Mouse (Mus musculus) liver, embryonic 11.5 days (tissue): ENCODE results near the gene Tmem206. TPM values are rescaled to one million over a fixed set of nuclear protein-coding genes. Genes with fewer than 3 reads are reported as not detected.
A peak's percentile ranks its signal among the peaks of the same experiment; 100 is the strongest.

Experiments used
- ATAC-seq: fragments of 200-750 bp; cut with Nextera tagmentation; replicated peaks from 2 replicates; pipeline ENCODE4 v1.8.0; 2017; ENCODE audit warnings: moderate number of reproducible peaks, mild to moderate bottlenecking, moderate TSS enrichment, moderate library complexity; ENCODE audit not compliant: low FRiP score
- DNase-seq: peaks from one replicate; pipeline ENCODE4 v3.0.0-alpha.2; 2017; ENCODE audit warnings: low spot score
- H3K27ac ChIP-seq: fragments of 300-500 bp; sonication (generic); 2 replicates; pipeline ENCODE4 v1.5.1; 2014; ENCODE audit warnings: mild to moderate bottlenecking, low read depth, low read length, control low read depth
- H3K27me3 ChIP-seq: fragments of 300-500 bp; sonication (generic); replicated peaks from 2 replicates; pipeline ENCODE4 v1.6.1; 2014; ENCODE audit warnings: low read length, mixed read lengths; ENCODE audit not compliant: control insufficient read depth, insufficient read depth
- H3K36me3 ChIP-seq: fragments of 300-500 bp; sonication (generic); 2 replicates; pipeline ENCODE4 v1.6.1; 2014; ENCODE audit warnings: mild to moderate bottlenecking, low read length, moderate library complexity, mixed read lengths; ENCODE audit not compliant: control insufficient read depth, insufficient read depth
- H3K4me1 ChIP-seq: fragments of 300-500 bp; sonication (generic); replicated peaks from 2 replicates; pipeline ENCODE4 v1.6.1; 2014; ENCODE audit warnings: low read length, mixed read lengths; ENCODE audit not compliant: control insufficient read depth, insufficient read depth
- H3K4me2 ChIP-seq: fragments of 300-500 bp; sonication (generic); 2 replicates; pipeline ENCODE4 v1.6.1; 2014; ENCODE audit warnings: mild to moderate bottlenecking, control low read depth, moderate library complexity
- H3K4me3 ChIP-seq: fragments of 300-500 bp; sonication (generic); 2 replicates; pipeline ENCODE4 v1.5.1; 2014; ENCODE audit warnings: low read depth, low read length, control low read depth
- H3K9ac ChIP-seq: fragments of 300-500 bp; sonication (generic); 2 replicates; pipeline ENCODE4 v1.6.1; 2014; ENCODE audit warnings: low read depth, low read length, control low read depth
- H3K9me3 ChIP-seq: fragments of 300-500 bp; sonication (generic); 2 replicates; pipeline ENCODE4 v1.6.1; 2016; ENCODE audit warnings: low read length, inconsistent platforms, mixed read lengths; ENCODE audit not compliant: control insufficient read depth
- WGBS: fragments of 180-500 bp; shearing (Covaris S2); extraction: QIAGEN DNeasy Blood & Tissue Kit; methylation state at CpG from one replicate; pipeline ENCODE4 v1.1.7; 2014; 5-methylcytosine and 5-hydroxymethylcytosine counted together
- polyA plus RNA-seq: library from polyadenylated mRNA; unstranded; fragments of >200 nt; fragmentation: Nextera tagmentation; extraction: Ambion mirVana; gene quantifications from 2 replicates; pipeline ENCODE4 v1.2.1, GENCODE M21; 2014

Gene Tmem206
- polyA plus RNA-seq, 1 experiment from 2014 or later = 15.4 TPM

- ATAC-seq (no peak), DNase-seq (no peak)
- no peaks in the 10 kb centered on the region for H3K27me3 ChIP-seq
- no peak overlapping the region for H3K4me3 ChIP-seq
- no peaks in the 10 kb centered on the region for H3K9me3 ChIP-seq
- WGBS = 73% methylated on average over 14 of the region's 14 CpGs
- H3K4me2 ChIP-seq = no peak overlapping the region
- no peaks in the 10 kb centered on the region; the same call in 1 of the 2 replicates for H3K4me1 ChIP-seq
- no peak overlapping the region for H3K27ac ChIP-seq
- H3K9ac ChIP-seq = no peak overlapping the region
- H3K36me3 ChIP-seq = peaks cover 27% of the 10 kb centered on the region
Observed at GRCm38 (mm10) chr1:191352786-191353488, 27.2 kb downstream of the Tmem206 start.

DNA sequence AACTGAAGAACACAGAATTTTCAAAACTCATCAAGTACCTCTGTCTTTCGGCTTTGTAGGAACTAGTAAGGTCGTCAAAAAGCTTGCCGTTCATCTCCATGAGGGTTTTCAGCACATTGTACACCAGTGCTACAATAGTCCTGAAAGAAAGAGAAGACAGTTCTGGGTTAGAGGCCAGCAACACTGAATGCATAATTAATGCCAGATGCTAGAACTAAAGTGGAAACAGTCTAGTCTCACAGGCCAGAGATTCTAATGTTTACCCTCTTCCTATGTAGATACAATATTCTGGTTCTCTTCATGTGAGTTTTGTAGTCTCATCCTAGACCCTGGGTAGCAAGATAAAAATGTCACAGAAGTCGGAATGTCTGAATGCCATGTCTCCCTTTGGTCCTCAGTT is 28.1 kb downstream of the Tmem206 start:
- H3K27ac ChIP-seq = no peak overlapping the region
- H3K4me2 ChIP-seq = no peak overlapping the region
- peaks cover 30% of the 10 kb centered on the region for H3K36me3 ChIP-seq
- DNase-seq (no peak), ATAC-seq (no peak)
- no peaks in the 10 kb centered on the region for H3K27me3 ChIP-seq
- H3K9me3 ChIP-seq = no peaks in the 10 kb centered on the region
- H3K9ac ChIP-seq = no peak overlapping the region
- H3K4me3 ChIP-seq = no peak overlapping the region
- no peaks in the 10 kb centered on the region; the same call in 1 of the 2 replicates for H3K4me1 ChIP-seq
- WGBS = 85% methylated on average over 4 of the region's 4 CpGs

- Histone ChIP-seq H3K36me3 (peaks cover 25% of the 10 kb centered on the region), H3K4me1 (no peaks in the 10 kb centered on the region), H3K4me2 (no peak overlapping the region), H3K9me3 (no peaks in the 10 kb centered on the region), H3K27ac (no peak overlapping the region), H3K27me3 (no peaks in the 10 kb centered on the region), H3K4me3 (no peak overlapping the region), H3K9ac (no peak overlapping the region)
- WGBS = 56% methylated on average over 1 of the region's 1 CpGs
- no peak for DNase-seq
- no peak for ATAC-seq
Observed at GRCm38 (mm10) chr1:191356936-191357335, 31.2 kb downstream of the Tmem206 start.

GRCm38 (mm10) chr1:191359478-191359877 is 33.8 kb downstream of the Tmem206 start:
- 80% methylated on average over 7 of the region's 7 CpGs for WGBS
- H3K36me3 ChIP-seq = peaks cover 18% of the 10 kb centered on the region
- H3K9ac ChIP-seq = no peak overlapping the region
- DNase-seq (no peak), ATAC-seq (no peak)
- no peak overlapping the region for H3K4me2 ChIP-seq
- no peaks in the 10 kb centered on the region for H3K9me3 ChIP-seq
- H3K27ac ChIP-seq = 0 out of 2 replicates have a peak overlapping the region, but pooled peaks have one; percentile 5
- no peak overlapping the region for H3K4me3 ChIP-seq
- H3K4me1 ChIP-seq = no peaks in the 10 kb centered on the region
- no peaks in the 10 kb centered on the region for H3K27me3 ChIP-seq

- 80% methylated on average over 6 of the region's 6 CpGs for WGBS
- peaks cover 11% of the 10 kb centered on the region; the same call in 1 of the 2 replicates for H3K36me3 ChIP-seq
- no peak overlapping the region for H3K4me3 ChIP-seq
- no peaks in the 10 kb centered on the region for H3K27me3 ChIP-seq
- H3K27ac ChIP-seq = no peak overlapping the region
- H3K4me2 ChIP-seq = no peak overlapping the region
- no peak for DNase-seq
- no peaks in the 10 kb centered on the region for H3K9me3 ChIP-seq
- no peak for ATAC-seq
- H3K4me1 ChIP-seq = no peaks in the 10 kb centered on the region
- H3K9ac ChIP-seq = no peak overlapping the region
Observed at GRCm38 (mm10) chr1:191362412-191362811, 36.7 kb downstream of the Tmem206 start.

DNA sequence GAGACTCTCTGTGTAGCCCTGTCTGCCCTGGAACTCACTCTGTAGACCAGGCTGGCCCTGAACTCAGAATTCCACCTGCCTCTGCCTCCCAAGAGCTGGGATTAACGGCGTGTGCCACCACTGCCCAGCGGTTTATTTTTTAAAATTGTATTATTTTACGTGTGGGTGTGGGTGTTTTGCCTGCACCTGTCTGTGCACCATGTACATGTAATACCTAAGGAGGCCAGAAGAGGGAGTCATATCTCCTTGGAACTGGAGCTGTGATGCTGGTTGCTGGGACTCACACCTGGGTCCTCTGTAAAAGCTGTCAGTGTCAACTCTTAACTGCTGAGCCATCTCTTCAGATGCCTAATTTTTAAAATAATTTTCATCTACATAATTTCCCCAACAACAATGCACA is 38.8 kb downstream of the Tmem206 start:
- Histone ChIP-seq H3K27ac (no peak overlapping the region), H3K36me3 (peaks cover 7% of the 10 kb centered on the region; the same call in 1 of the 2 replicates), H3K9me3 (no peaks in the 10 kb centered on the region), H3K4me1 (no peaks in the 10 kb centered on the region), H3K4me3 (no peak overlapping the region), H3K4me2 (no peak overlapping the region), H3K27me3 (no peaks in the 10 kb centered on the region), H3K9ac (no peak overlapping the region)
- ATAC-seq = peak; percentile 54
- 72% methylated on average over 4 of the region's 4 CpGs for WGBS
- DNase-seq = no peak

- DNase-seq = no peak
- WGBS = 89% methylated on average over 4 of the region's 4 CpGs
- no peaks in the 10 kb centered on the region for H3K4me1 ChIP-seq
- H3K4me3 ChIP-seq = no peak overlapping the region
- no peaks in the 10 kb centered on the region for H3K9me3 ChIP-seq
- H3K4me2 ChIP-seq = no peak overlapping the region
- no peak overlapping the region for H3K27ac ChIP-seq
- no peak overlapping the region for H3K9ac ChIP-seq
- H3K36me3 ChIP-seq = peaks cover 10% of the 10 kb centered on the region; the same call in 1 of the 2 replicates
- no peak for ATAC-seq
- no peaks in the 10 kb centered on the region for H3K27me3 ChIP-seq
Observed at GRCm38 (mm10) chr1:191368193-191368592, 42.5 kb downstream of the Tmem206 start.

DNA sequence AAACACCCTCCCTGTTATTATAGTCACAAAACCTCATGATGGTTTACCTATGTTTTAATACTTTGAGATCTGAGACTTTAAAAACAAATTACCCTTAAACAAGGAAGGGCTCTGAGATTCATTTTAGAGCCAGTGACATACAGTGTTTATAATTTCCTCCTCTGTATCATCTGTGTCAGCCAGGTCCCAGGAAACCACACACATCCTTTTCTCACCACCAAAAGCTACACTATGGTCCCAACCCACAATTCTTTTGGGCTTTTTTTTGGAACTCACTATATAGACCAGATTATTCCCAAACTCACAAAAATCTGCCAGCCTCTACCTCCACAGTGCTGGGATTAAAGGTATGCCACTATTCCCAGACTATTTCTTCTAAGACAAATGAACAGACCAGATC is 43.4 kb downstream of the Tmem206 start:
- Histone ChIP-seq H3K27me3 (no peaks in the 10 kb centered on the region), H3K4me2 (no peak overlapping the region), H3K4me3 (no peak overlapping the region), H3K4me1 (0 out of 2 replicates have a peak, but pooled peaks cover 2% of the 10 kb centered on the region), H3K9me3 (no peaks in the 10 kb centered on the region), H3K36me3 (peaks cover 10% of the 10 kb centered on the region; the same call in 1 of the 2 replicates), H3K9ac (no peak overlapping the region), H3K27ac (no peak overlapping the region)
- ATAC-seq (no peak), DNase-seq (peak; percentile 12)
